Mouse (Mus musculus): Measurements from ENCODE around the gene Gm20605. TPM values are rescaled to one million over a fixed set of nuclear protein-coding genes. Genes with fewer than 3 reads are reported as not detected.

Gene Gm20605
- polyA plus RNA-seq, 2 experiments = 3.2 to 6.0 TPM

- Histone ChIP-seq H3K27me3 (ENCODE audit: control insufficient read depth, insufficient read depth, low read length) (no peaks in the 10 kb centered on the region), H3K4me2 (ENCODE audit: low read depth) (peak overlapping the region; percentile 59; the same call in 1 of the 2 replicates), H3K4me1 (replicated peaks; ENCODE audit: control insufficient read depth in 2 of 2, insufficient read depth in 2 of 2, low read length in 1 of 2) (peaks cover 28 to 39% of the 10 kb centered on the region in 2 experiments), H3K4me3 (ENCODE audit: insufficient read depth in 1 of 2, low read depth in 2 of 2, low read length in 2 of 2) (no peak overlapping the region), H3K36me3 (replicated peaks; ENCODE audit: control insufficient read depth, insufficient read depth, low read depth) (peaks cover 18% of the 10 kb centered on the region), H3K9me3 (ENCODE audit: control insufficient read depth, low read length) (no peaks in the 10 kb centered on the region), H3K27ac (peak overlapping the region; percentile 69), H3K9ac (replicated peaks) (no peak overlapping the region; the same call in 1 of the 2 replicates)
- DNase-seq (ENCODE audit: low read depth in 3 of 3, low spot score in 3 of 3) = no peak
- TF ChIP-seq EP300 (IDR thresholded peaks at IDR 0.05; ENCODE audit: low read depth) = no peak
- no peak for TF ChIP-seq CTCF (IDR thresholded peaks at IDR 0.05; ENCODE audit: low read depth)
- 78% methylated on average over 5 of the region's 5 CpGs for WGBS (ENCODE audit: insufficient replicate concordance)
- no peak for ATAC-seq (ENCODE audit: insufficient read depth)
Observed at GRCm38 (mm10) chr5:137672361-137672760, 43.4 kb downstream of the Gm20605 start.

GRCm38 (mm10) chr5:137673015-137673414, 44.0 kb downstream of the Gm20605 start:
- Histone ChIP-seq H3K4me3 (ENCODE audit: insufficient read depth in 1 of 2, low read depth in 2 of 2, low read length in 2 of 2) (peak overlapping the region in 1 of 2 experiments; percentile 22; a peak in 2 of 4 replicates), H3K9me3 (ENCODE audit: control insufficient read depth, low read length) (no peaks in the 10 kb centered on the region), H3K4me1 (replicated peaks; ENCODE audit: control insufficient read depth in 2 of 2, insufficient read depth in 2 of 2, low read length in 1 of 2) (peaks cover 28 to 39% of the 10 kb centered on the region in 2 experiments), H3K36me3 (replicated peaks; ENCODE audit: control insufficient read depth, insufficient read depth, low read depth) (peaks cover 13% of the 10 kb centered on the region), H3K27me3 (ENCODE audit: control insufficient read depth, insufficient read depth, low read length) (no peaks in the 10 kb centered on the region), H3K9ac (replicated peaks) (peak overlapping the region; percentile 52), H3K4me2 (ENCODE audit: low read depth) (peak overlapping the region; percentile 59), H3K27ac (peak overlapping the region; percentile 69)
- peak; percentile 64 to 78 (median 73) for DNase-seq (ENCODE audit: low read depth in 3 of 3, low spot score in 3 of 3)
- TF ChIP-seq EP300 (IDR thresholded peaks at IDR 0.05; ENCODE audit: low read depth) (peak; percentile 92), CTCF (IDR thresholded peaks at IDR 0.05; ENCODE audit: low read depth) (no peak)
- peak; percentile 81 for ATAC-seq (ENCODE audit: insufficient read depth)
- 25% methylated on average over 6 of the region's 6 CpGs for WGBS (ENCODE audit: insufficient replicate concordance)

- TF ChIP-seq EP300 (IDR thresholded peaks at IDR 0.05; ENCODE audit: low read depth) = no peak
- TF ChIP-seq CTCF (IDR thresholded peaks at IDR 0.05; ENCODE audit: low read depth) = no peak
- 86% methylated on average over 8 of the region's 8 CpGs for WGBS (ENCODE audit: insufficient replicate concordance)
- no peak overlapping the region for H3K4me3 ChIP-seq (ENCODE audit: insufficient read depth in 1 of 2, low read depth in 2 of 2, low read length in 2 of 2)
- H3K4me1 ChIP-seq (replicated peaks; ENCODE audit: control insufficient read depth in 2 of 2, insufficient read depth in 2 of 2, low read length in 1 of 2) = peaks cover 28 to 39% of the 10 kb centered on the region in 2 experiments
- H3K9ac ChIP-seq (replicated peaks) = no peak overlapping the region
- H3K4me2 ChIP-seq (ENCODE audit: low read depth) = no peak overlapping the region
- DNase-seq (ENCODE audit: low read depth in 3 of 3, low spot score in 3 of 3) (no peak), ATAC-seq (ENCODE audit: insufficient read depth) (no peak)
- peaks cover 19% of the 10 kb centered on the region for H3K36me3 ChIP-seq (replicated peaks; ENCODE audit: control insufficient read depth, insufficient read depth, low read depth)
- H3K9me3 ChIP-seq (ENCODE audit: control insufficient read depth, low read length) = no peaks in the 10 kb centered on the region
- no peaks in the 10 kb centered on the region for H3K27me3 ChIP-seq (ENCODE audit: control insufficient read depth, insufficient read depth, low read length)
- H3K27ac ChIP-seq = no peak overlapping the region; the same call in 1 of the 2 replicates
Observed at GRCm38 (mm10) chr5:137674786-137675185, 45.8 kb downstream of the Gm20605 start.

GRCm38 (mm10) chr5:137677859-137678258, 48.9 kb downstream of the Gm20605 start:
- no peaks in the 10 kb centered on the region for H3K9me3 ChIP-seq (ENCODE audit: control insufficient read depth, low read length)
- H3K4me3 ChIP-seq (ENCODE audit: insufficient read depth in 1 of 2, low read depth in 2 of 2, low read length in 2 of 2) = no peak overlapping the region
- no peak overlapping the region for H3K27ac ChIP-seq
- ATAC-seq (ENCODE audit: insufficient read depth) = no peak
- H3K4me2 ChIP-seq (ENCODE audit: low read depth) = no peak overlapping the region
- H3K9ac ChIP-seq (replicated peaks) = no peak overlapping the region
- DNase-seq (ENCODE audit: low read depth in 3 of 3, low spot score in 3 of 3) = no peak
- H3K4me1 ChIP-seq (replicated peaks; ENCODE audit: control insufficient read depth in 2 of 2, insufficient read depth in 2 of 2, low read length in 1 of 2) = peaks cover 27% of the 10 kb centered on the region in 2 experiments
- no peak for TF ChIP-seq EP300 (IDR thresholded peaks at IDR 0.05; ENCODE audit: low read depth)
- TF ChIP-seq CTCF (IDR thresholded peaks at IDR 0.05; ENCODE audit: low read depth) = no peak
- WGBS (ENCODE audit: insufficient replicate concordance) = 95% methylated on average over 8 of the region's 8 CpGs
- no peaks in the 10 kb centered on the region for H3K27me3 ChIP-seq (ENCODE audit: control insufficient read depth, insufficient read depth, low read length)
- H3K36me3 ChIP-seq (replicated peaks; ENCODE audit: control insufficient read depth, insufficient read depth, low read depth) = peaks cover 34% of the 10 kb centered on the region

- H3K4me1 ChIP-seq (replicated peaks; ENCODE audit: control insufficient read depth in 2 of 2, insufficient read depth in 2 of 2, low read length in 1 of 2) = peaks cover 19 to 20% of the 10 kb centered on the region in 2 experiments
- no peak for DNase-seq (ENCODE audit: low read depth in 3 of 3, low spot score in 3 of 3)
- H3K27ac ChIP-seq = no peak overlapping the region
- no peak for ATAC-seq (ENCODE audit: insufficient read depth)
- H3K4me2 ChIP-seq (ENCODE audit: low read depth) = no peak overlapping the region
- WGBS (ENCODE audit: insufficient replicate concordance) = 84% methylated on average over 3 of the region's 3 CpGs
- no peaks in the 10 kb centered on the region for H3K27me3 ChIP-seq (ENCODE audit: control insufficient read depth, insufficient read depth, low read length)
- no peak overlapping the region for H3K4me3 ChIP-seq (ENCODE audit: insufficient read depth in 1 of 2, low read depth in 2 of 2, low read length in 2 of 2)
- TF ChIP-seq EP300 (IDR thresholded peaks at IDR 0.05; ENCODE audit: low read depth) = no peak
- TF ChIP-seq CTCF (IDR thresholded peaks at IDR 0.05; ENCODE audit: low read depth) = no peak
- no peaks in the 10 kb centered on the region for H3K9me3 ChIP-seq (ENCODE audit: control insufficient read depth, low read length)
- no peak overlapping the region for H3K9ac ChIP-seq (replicated peaks)
- peaks cover 34% of the 10 kb centered on the region for H3K36me3 ChIP-seq (replicated peaks; ENCODE audit: control insufficient read depth, insufficient read depth, low read depth)
Observed at GRCm38 (mm10) chr5:137678736-137679135, 49.8 kb downstream of the Gm20605 start.
